Mouse (Mus musculus): Measurements from ENCODE around the gene Gpr4.

GRCm38 (mm10) chr7:19164978-19165377, 47.4 kb upstream of the Gpr4 start:
- TF ChIP-seq CTCF (IDR thresholded peaks at IDR 0.05; ENCODE audit: borderline replicate concordance, control insufficient read depth, extremely low read depth, insufficient read depth, low read length, poor library complexity), result no peak
- TF ChIP-seq POLR2A (IDR thresholded peaks at IDR 0.05; ENCODE audit: control insufficient read depth, extremely low read depth, insufficient read depth, low read length, poor library complexity), result no peak

All from thymus, adult 2 months (tissue).